Mouse (Mus musculus) CH12.LX (cell line): ENCODE results near the gene 4930402H24Rik. TPM values are rescaled to one million over a fixed set of nuclear protein-coding genes. Genes with fewer than 3 reads are reported as not detected.

ENCODE experiments used
- DNase-seq: peaks from one replicate; pipeline ENCODE4 v3.0.0-alpha.2; 2013; ENCODE audit errors: extremely low read depth
- H3K27ac ChIP-seq: 2 replicates; pipeline ENCODE4 v1.5.1; 2012; ENCODE audit warnings: low read depth, mild to moderate bottlenecking, control low read depth, moderate library complexity; ENCODE audit not compliant: insufficient read depth
- H3K27me3 ChIP-seq: replicated peaks from 2 replicates; pipeline ENCODE3; 2012; ENCODE audit warnings: inconsistent platforms
- H3K36me3 ChIP-seq, 2 experiments: replicated peaks in 1 of 2; 2 replicates each; pipeline versions ENCODE3 to v1.6.1; 2012; ENCODE audit warnings: inconsistent platforms in 1 of 2, low read length in 1 of 2, mild to moderate bottlenecking in 1 of 2, mixed read lengths in 1 of 2, moderate library complexity in 1 of 2; ENCODE audit not compliant: control insufficient read depth in 1 of 2, insufficient read depth in 1 of 2
- H3K4me1 ChIP-seq, 2 experiments: 2 replicates each; pipeline ENCODE4 v1.6.1; 2012; ENCODE audit warnings: inconsistent platforms in 1 of 2, moderate library complexity in 1 of 2; ENCODE audit not compliant: insufficient read depth in 2 of 2, control insufficient read depth in 1 of 2
- H3K4me2 ChIP-seq: 2 replicates; pipeline ENCODE4 v1.6.1; 2012; ENCODE audit warnings: low read depth, mild to moderate bottlenecking, control low read depth; ENCODE audit not compliant: poor library complexity, insufficient read depth, severe bottlenecking
- H3K4me3 ChIP-seq, 3 experiments: fragments of 150-350 bp in 1 of 3; sonication (generic) in 1 of 3; replicated peaks in 1 of 3; 2 replicates each; pipeline versions ENCODE3 to v1.5.1; 2011 to 2012; ENCODE audit warnings: low read depth in 2 of 3, low read length in 2 of 3, mild to moderate bottlenecking in 2 of 3, moderate library complexity in 2 of 3, control low read depth in 1 of 3, improper control_type of control experiment in 1 of 3, inconsistent platforms in 1 of 3, mixed read lengths in 1 of 3; ENCODE audit not compliant: poor library complexity in 1 of 3
- H3K79me2 ChIP-seq: replicated peaks from 2 replicates; pipeline ENCODE4 v1.6.1; 2012; ENCODE audit warnings: mild to moderate bottlenecking, moderate library complexity; ENCODE audit not compliant: control insufficient read depth, poor library complexity, insufficient read depth, severe bottlenecking; ENCODE audit errors: extremely low read depth
- H3K9ac ChIP-seq: 2 replicates; pipeline ENCODE4 v1.6.1; 2012; ENCODE audit warnings: low read depth, mild to moderate bottlenecking, control low read depth, moderate library complexity; ENCODE audit not compliant: insufficient read depth
- H3K9me3 ChIP-seq: replicated peaks from 2 replicates; pipeline ENCODE3; 2012; ENCODE audit warnings: low read length, inconsistent platforms, mixed read lengths
- BHLHE40 ChIP-seq: IDR thresholded peaks from 2 replicates; pipeline ENCODE4 v1.6.1; 2011; ENCODE audit warnings: mild to moderate bottlenecking, low read depth, low read length, improper control_type of control experiment
- E2F4 ChIP-seq: IDR thresholded peaks from 2 replicates; pipeline ENCODE4 v1.6.1; 2011; ENCODE audit warnings: low read depth, low read length, improper control_type of control experiment; ENCODE audit not compliant: insufficient replicate concordance
- ETS1 ChIP-seq: conservative IDR thresholded peaks from 2 replicates; pipeline ENCODE4 v1.6.1; 2012; ENCODE audit warnings: low read depth, mild to moderate bottlenecking, inconsistent platforms, low read length, improper control_type of control experiment, moderate library complexity
- HCFC1 ChIP-seq: IDR thresholded peaks from 2 replicates; pipeline ENCODE4 v1.6.1; 2012; ENCODE audit warnings: low read depth, mild to moderate bottlenecking, inconsistent platforms, low read length, improper control_type of control experiment
- KAT2A ChIP-seq: IDR thresholded peaks from 2 replicates; pipeline ENCODE4 v1.6.1; 2012; ENCODE audit warnings: low read length, improper control_type of control experiment, inconsistent platforms; ENCODE audit not compliant: insufficient replicate concordance
- MAX ChIP-seq: IDR thresholded peaks from 2 replicates; pipeline ENCODE4 v1.6.1; 2011; ENCODE audit warnings: low read length, improper control_type of control experiment
- NELFE ChIP-seq: IDR thresholded peaks from 2 replicates; pipeline ENCODE4 v1.6.1; 2011; ENCODE audit warnings: low read depth, low read length, improper control_type of control experiment
- POLR2A ChIP-seq: IDR thresholded peaks from 2 replicates; pipeline ENCODE4 v1.6.1; 2011; ENCODE audit warnings: low read depth, mild to moderate bottlenecking, improper control_type of control experiment, low read length
- POLR2AphosphoS2 ChIP-seq: IDR thresholded peaks from 2 replicates; pipeline ENCODE4 v1.6.1; 2011; ENCODE audit warnings: low read depth, low read length, improper control_type of control experiment
- RCOR1 ChIP-seq: conservative IDR thresholded peaks from 2 replicates; pipeline ENCODE4 v1.6.1; 2012; ENCODE audit warnings: low read depth, mild to moderate bottlenecking, inconsistent platforms, low read length, improper control_type of control experiment
- SIN3A ChIP-seq: IDR thresholded peaks from 2 replicates; pipeline ENCODE4 v1.6.1; 2012; ENCODE audit warnings: low read length, improper control_type of control experiment, inconsistent platforms
- SMC3 ChIP-seq: IDR thresholded peaks from 2 replicates; pipeline ENCODE4 v1.6.1; 2011; ENCODE audit warnings: low read depth, low read length, improper control_type of control experiment
- TCF12 ChIP-seq: IDR thresholded peaks from 2 replicates; pipeline ENCODE4 v1.6.1; 2014; ENCODE audit warnings: low read depth, mild to moderate bottlenecking, inconsistent platforms, low read length, improper control_type of control experiment
- UBTF ChIP-seq: IDR thresholded peaks from 2 replicates; pipeline ENCODE4 v1.6.1; 2012; ENCODE audit warnings: low read depth, mild to moderate bottlenecking, inconsistent platforms, low read length, improper control_type of control experiment, moderate library complexity
- USF1 ChIP-seq: IDR thresholded peaks from 2 replicates; pipeline ENCODE4 v1.6.1; 2014; ENCODE audit warnings: low read depth, mild to moderate bottlenecking, inconsistent platforms, low read length, improper control_type of control experiment
- USF2 ChIP-seq: conservative IDR thresholded peaks from 2 replicates; pipeline ENCODE4 v1.6.1; 2011; ENCODE audit warnings: low read depth, low read length, improper control_type of control experiment
- ZMIZ1 ChIP-seq: IDR thresholded peaks from 2 replicates; pipeline ENCODE4 v1.6.1; 2012; ENCODE audit warnings: low read depth, mild to moderate bottlenecking, inconsistent platforms, low read length, improper control_type of control experiment
- dilution Hi-C: fragments of 300-500 bp; cut with MboI; formaldehyde crosslinking; loops from 2 replicates; pipeline ENCODE4 v1.14.3; 2020; ENCODE audit warnings: low sequenced_read_pairs; ENCODE audit not compliant: extremely low pct_unique_long_range_greater_than_20kb, extremely low pct_ligation_motif_present
- in situ Hi-C: fragments of 300-500 bp; cut with MboI; formaldehyde crosslinking; loops from 3 replicates; pipeline ENCODE4 v1.14.3; 2019; ENCODE audit warnings: low sequenced_read_pairs, low pct_ligation_motif_present, low pct_unique_long_range_greater_than_20kb, mixed read lengths
- polyA plus RNA-seq: library from polyadenylated mRNA; unstranded; fragments of >175 nt; gene quantifications from 2 replicates; pipeline ENCODE4 v1.2.1, GENCODE M21; 2012; ENCODE audit warnings: low read depth; ENCODE audit not compliant: insufficient read length
- total RNA-seq, 2 experiments: library from RNA; depleted of rRNA; stranded (reverse); fragments of 300-350 nt in 1 of 2; fragments of >200 nt in 1 of 2; gene quantifications; 2 replicates each; pipeline ENCODE4 v1.2.3; 2012 to 2014

The 4930402H24Rik gene
- total and polyA plus RNA-seq, 3 experiments = 4.2 to 4.8 (median 4.2) TPM

- H3K79me2 ChIP-seq = no peaks in the 10 kb centered on the region
- TF ChIP-seq KAT2A = no peak
- no peak for TF ChIP-seq HCFC1
- no peak for TF ChIP-seq POLR2A
- no peak for TF ChIP-seq TCF12
- TF ChIP-seq UBTF = no peak
- no peak for TF ChIP-seq ETS1
- no peak for TF ChIP-seq ZMIZ1
- no peak for TF ChIP-seq USF2
- TF ChIP-seq SMC3 = no peak
- TF ChIP-seq NELFE = no peak
- TF ChIP-seq RCOR1 = no peak
- TF ChIP-seq POLR2AphosphoS2 = no peak
- H3K9me3 ChIP-seq = no peaks in the 10 kb centered on the region
- DNase-seq = no peak
- H3K4me3 ChIP-seq = no peak overlapping the region
- no peak overlapping the region for H3K27ac ChIP-seq
- dilution Hi-C loops = no loop called here
- no peaks in the 10 kb centered on the region for H3K27me3 ChIP-seq
- no peaks in the 10 kb centered on the region for H3K4me1 ChIP-seq
- no peak overlapping the region for H3K4me2 ChIP-seq
- H3K36me3 ChIP-seq = peaks cover 0 to 4% of the 10 kb centered on the region in 2 experiments
- in situ Hi-C loops = no loop called here
- H3K9ac ChIP-seq = no peak overlapping the region
Measured at GRCm38 (mm10) chr2:130924950-130925349, 18.7 kb upstream of the 4930402H24Rik start.

- no peaks in the 10 kb centered on the region for H3K4me1 ChIP-seq
- H3K4me3 ChIP-seq = no peak overlapping the region
- H3K9me3 ChIP-seq = no peaks in the 10 kb centered on the region
- no peak overlapping the region for H3K4me2 ChIP-seq
- no peak overlapping the region for H3K27ac ChIP-seq
- H3K79me2 ChIP-seq = no peaks in the 10 kb centered on the region
- DNase-seq = no peak
- dilution Hi-C loops = no loop called here
- no peak for TF ChIP-seq E2F4
- TF ChIP-seq TCF12 = no peak
- H3K36me3 ChIP-seq = peaks cover 0 to 4% of the 10 kb centered on the region in 2 experiments
- no peak overlapping the region for H3K9ac ChIP-seq
- in situ Hi-C loops = no loop called here
- no peaks in the 10 kb centered on the region for H3K27me3 ChIP-seq
Measured at GRCm38 (mm10) chr2:130919062-130919593, 12.9 kb upstream of the 4930402H24Rik start.

- TF ChIP-seq HCFC1 (no peak), MAX (no peak), BHLHE40 (no peak), USF1 (no peak), SIN3A (no peak)
- Histone ChIP-seq H3K36me3 (peaks cover 0 to 2% of the 10 kb centered on the region in 2 experiments), H3K4me2 (no peak overlapping the region), H3K79me2 (no peaks in the 10 kb centered on the region), H3K4me1 (no peaks in the 10 kb centered on the region), H3K4me3 (no peak overlapping the region), H3K27ac (no peak overlapping the region), H3K27me3 (no peaks in the 10 kb centered on the region), H3K9ac (no peak overlapping the region), H3K9me3 (no peaks in the 10 kb centered on the region)
- dilution Hi-C loops (no loop called here), in situ Hi-C loops (no loop called here)
- DNase-seq = no peak
Measured at GRCm38 (mm10) chr2:130917686-130918085, 11.5 kb upstream of the 4930402H24Rik start.
